Mouse (Mus musculus) granulocyte monocyte progenitor cell, adult 5-6 weeks (primary cell): ENCODE data around the gene Lrrc39. TPM values are rescaled to one million over a fixed set of nuclear protein-coding genes. Genes with fewer than 3 reads are reported as not detected.

Experiments used
- ATAC-seq: replicated peaks from 2 replicates; pipeline ENCODE4 v1.8.0; 2016; ENCODE audit warnings: mild to moderate bottlenecking, moderate TSS enrichment, inconsistent platforms; ENCODE audit not compliant: poor library complexity, severe bottlenecking
- total RNA-seq, 2 experiments: library from RNA; stranded (forward) in 1 of 2; stranded (reverse) in 1 of 2; fragments of 200-712, 200-1000 nt in 1 of 2; fragments of >200 nt in 1 of 2; fragmentation: Nextera tagmentation in 1 of 2; gene quantifications; 2 replicates each; pipeline ENCODE4 v1.2.3; 2014 to 2017

Gene Lrrc39
- total RNA-seq, 2 experiments from 2014 or later, result 0.39 to 1.5 TPM

- no peak for ATAC-seq
These were observed 39.0 kb downstream of the Lrrc39 start for GRCm38 (mm10) chr3:116601781-116602180.

DNA sequence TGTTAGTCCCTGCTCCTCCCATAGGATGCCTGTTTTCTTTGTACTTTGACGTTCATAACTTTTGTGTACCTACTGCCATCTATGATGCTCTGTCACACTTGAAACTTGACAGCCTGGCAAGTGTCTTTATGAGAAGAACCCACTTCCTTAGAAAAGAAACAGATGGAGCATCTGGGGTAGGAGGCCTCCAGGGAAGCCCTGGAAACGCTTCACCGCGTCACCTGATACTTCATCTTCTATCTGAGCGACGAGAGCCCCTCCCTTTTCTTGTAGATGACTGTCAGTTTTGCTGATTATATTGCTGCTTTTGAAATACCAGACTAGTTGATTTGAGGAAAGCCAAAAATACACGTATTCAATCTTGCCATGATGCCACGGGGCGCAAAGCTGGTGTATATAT is 41.8 kb downstream of the Lrrc39 start:
- no peak for ATAC-seq

GRCm38 (mm10) chr3:116614295-116614892 is 51.6 kb downstream of the Lrrc39 start, which contains the start of gene Trmt13:
Gene Trmt13 (minus strand): TSS chr3:116614587.
- no peak for ATAC-seq

GRCm38 (mm10) chr3:116615318-116616068 is 52.7 kb downstream of the Lrrc39 start:
- ATAC-seq, result peak; percentile 96

- ATAC-seq, result no peak
These were observed 56.1 kb downstream of the Lrrc39 start for GRCm38 (mm10) chr3:116618855-116619254.

DNA sequence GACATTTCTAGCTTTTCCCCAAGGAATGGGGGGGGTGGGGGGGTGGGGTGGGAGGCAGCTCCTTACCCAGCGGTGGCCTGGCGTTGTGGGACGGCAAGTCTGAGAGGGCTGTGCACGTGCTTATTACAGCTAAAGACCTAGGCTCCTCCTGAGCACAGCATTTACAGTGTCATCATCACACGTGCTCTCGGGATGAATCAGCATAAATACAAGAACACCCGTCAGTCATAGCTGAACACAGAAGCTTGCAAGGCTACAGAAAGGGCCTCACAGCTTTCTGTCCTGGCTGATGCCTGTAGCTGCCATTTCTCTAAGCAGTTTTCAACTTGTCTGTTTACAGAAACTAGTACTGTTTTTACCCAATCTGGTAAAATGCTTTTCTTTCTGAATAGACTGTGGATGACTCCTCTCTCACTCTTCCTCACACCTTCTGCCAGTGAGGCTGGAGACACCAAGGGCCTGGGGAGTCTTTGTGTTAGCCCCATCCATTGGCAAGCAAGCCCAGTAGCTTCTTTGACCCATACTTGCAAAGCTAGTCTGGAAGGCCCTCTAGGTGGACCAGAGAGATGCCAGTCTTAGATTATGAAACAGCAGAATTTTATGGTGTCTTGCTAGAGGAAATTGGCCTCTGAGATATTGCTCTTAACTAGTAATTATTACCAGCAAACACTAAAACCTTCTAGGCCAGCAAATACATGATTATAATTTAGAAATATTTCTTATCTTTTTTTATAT is 58.0 kb downstream of the Lrrc39 start:
- peak; percentile 36; the same call in 1 of the 2 replicates for ATAC-seq

DNA sequence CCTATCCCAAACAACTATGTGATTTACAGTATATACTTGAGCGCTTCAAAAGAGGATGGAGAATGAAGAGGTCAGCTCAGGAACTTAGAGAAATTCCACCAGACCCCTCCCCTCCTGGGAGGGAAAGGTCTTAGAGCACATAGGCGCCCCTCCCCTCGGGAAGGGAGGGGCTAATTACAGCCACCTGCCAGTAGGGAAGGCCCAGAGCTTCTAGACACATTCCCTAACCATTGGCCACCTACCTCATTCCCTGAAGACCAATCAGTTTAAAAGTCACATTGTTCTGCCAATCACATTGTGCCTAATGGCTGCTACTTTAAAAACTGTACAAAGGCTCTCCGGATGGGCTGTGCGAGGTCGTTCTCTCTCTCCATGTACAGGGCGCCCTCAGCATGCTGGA is 59.9 kb downstream of the Lrrc39 start:
- ATAC-seq, result no peak

GRCm38 (mm10) chr3:116631459-116631858 is 68.7 kb downstream of the Lrrc39 start:
- no peak for ATAC-seq

Other genes starting within 250 kb of the Lrrc39 start
- 29.2 and 58.3 TPM in 2 replicates for gene Cdc14a, start 138.9 kb upstream of the Lrrc39 start, total RNA-seq (2014; fragmentation: Nextera tagmentation)
- 22.3 and 25.2 TPM in 2 replicates for gene Cdc14a, start 138.9 kb upstream of the Lrrc39 start, total RNA-seq (2017)
- gene Rtca, start 54.8 kb upstream of the Lrrc39 start, total RNA-seq (2014; fragmentation: Nextera tagmentation), result 32.5 and 53.8 TPM in 2 replicates
- gene Rtca, start 54.8 kb upstream of the Lrrc39 start, total RNA-seq (2017), result 31.3 and 46.7 TPM in 2 replicates
- 19.1 and 19.5 TPM in 2 replicates for gene Dbt, start 49.9 kb upstream of the Lrrc39 start, total RNA-seq (2014; fragmentation: Nextera tagmentation)
- 19.3 and 19.9 TPM in 2 replicates for gene Dbt, start 49.9 kb upstream of the Lrrc39 start, total RNA-seq (2017)
- 31.2 and 35.0 TPM in 2 replicates for gene Sass6, start 32.0 kb downstream of the Lrrc39 start, total RNA-seq (2014; fragmentation: Nextera tagmentation)
- 50.1 and 72.7 TPM in 2 replicates for gene Sass6, start 32.0 kb downstream of the Lrrc39 start, total RNA-seq (2017)
- 33.7 and 47.5 TPM in 2 replicates for gene Trmt13, start 51.6 kb downstream of the Lrrc39 start, total RNA-seq (2014; fragmentation: Nextera tagmentation)
- gene Trmt13, start 51.6 kb downstream of the Lrrc39 start, total RNA-seq (2017), result 35.8 and 43.3 TPM in 2 replicates
- 52.3 and 64.6 TPM in 2 replicates for gene Mfsd14a, start 99.7 kb downstream of the Lrrc39 start, total RNA-seq (2014; fragmentation: Nextera tagmentation)
- gene Mfsd14a, start 99.7 kb downstream of the Lrrc39 start, total RNA-seq (2017), result 67.0 and 95.5 TPM in 2 replicates
- not detected in 2 replicates for gene Gm43191, start 118.3 kb downstream of the Lrrc39 start, total RNA-seq (2014; fragmentation: Nextera tagmentation)
- not detected in 2 replicates for gene Gm43191, start 118.3 kb downstream of the Lrrc39 start, total RNA-seq (2017)
- 30.0 and 33.6 TPM in 2 replicates for gene Slc35a3, start 149.9 kb downstream of the Lrrc39 start, total RNA-seq (2014; fragmentation: Nextera tagmentation)
- gene Slc35a3, start 149.9 kb downstream of the Lrrc39 start, total RNA-seq (2017), result 59.4 and 68.3 TPM in 2 replicates
- gene Agl, start 245.2 kb downstream of the Lrrc39 start, total RNA-seq (2014; fragmentation: Nextera tagmentation), result 21.0 and 26.1 TPM in 2 replicates
- gene Agl, start 245.2 kb downstream of the Lrrc39 start, total RNA-seq (2017), result 11.1 and 12.5 TPM in 2 replicates